Mouse (Mus musculus) lung, postnatal 36 days (tissue): ENCODE data around the gene Iqsec2.

Source experiments
- DNase-seq: peaks from one replicate; pipeline ENCODE4 v3.0.0; 2022; ENCODE audit warnings: mixed read lengths

Gene Iqsec2

DNA sequence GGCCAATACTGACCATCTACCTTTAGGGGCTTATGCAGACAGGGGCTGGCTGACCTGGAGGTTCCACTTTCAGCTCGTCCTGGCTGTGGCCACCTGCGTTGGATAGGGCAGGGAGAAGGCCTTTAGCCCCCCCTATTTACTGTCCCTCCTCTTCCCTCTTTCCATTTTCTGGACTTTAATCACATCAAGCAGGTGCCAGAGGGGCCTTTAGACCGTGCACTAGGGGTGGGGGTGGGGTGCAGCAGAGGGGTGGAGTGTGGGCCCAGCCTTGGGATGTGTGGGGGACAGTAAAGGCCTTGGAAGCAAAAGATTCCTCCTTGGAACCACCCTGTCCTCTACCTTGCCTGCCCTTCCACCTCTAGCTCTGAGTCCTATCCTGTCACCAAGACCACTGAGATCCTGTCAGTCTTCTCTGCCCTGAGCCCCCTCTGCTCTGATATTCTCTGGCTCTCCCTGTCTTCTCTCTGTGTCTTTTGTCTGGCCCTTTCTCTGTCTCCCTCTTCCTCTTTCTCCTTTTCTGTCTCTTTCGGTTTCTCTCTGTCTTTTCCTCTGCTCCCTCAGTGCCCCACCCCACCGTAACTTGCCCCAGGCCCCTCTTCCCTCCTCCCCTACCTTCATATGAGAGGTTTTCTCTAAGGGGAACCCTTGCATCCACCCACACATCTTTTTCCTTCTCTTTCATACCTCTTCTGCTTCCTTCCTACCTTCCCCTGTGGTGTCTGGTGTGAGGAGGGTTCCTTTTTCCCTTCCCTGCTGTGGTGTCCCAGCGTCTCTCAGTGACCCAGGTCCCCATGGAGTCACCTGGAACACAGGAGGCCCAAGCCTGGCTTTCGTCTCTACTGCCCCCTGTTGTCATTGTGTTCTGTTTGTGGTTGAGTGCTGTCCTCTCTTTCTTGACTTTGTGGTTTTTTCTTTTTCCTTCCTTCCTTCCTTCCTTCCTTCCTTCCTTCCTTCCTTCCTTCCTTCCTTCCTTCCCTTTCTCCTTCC is 35.9 kb downstream of the Iqsec2 start:
- no peak for DNase-seq

GRCm38 (mm10) chrX:152187151-152187550 is 43.1 kb downstream of the Iqsec2 start:
- no peak for DNase-seq

- no peak for DNase-seq
Observed at GRCm38 (mm10) chrX:152191266-152191665, 47.2 kb downstream of the Iqsec2 start.

- no peak for DNase-seq
Observed at GRCm38 (mm10) chrX:152197814-152198648, 54.0 kb downstream of the Iqsec2 start.

DNA sequence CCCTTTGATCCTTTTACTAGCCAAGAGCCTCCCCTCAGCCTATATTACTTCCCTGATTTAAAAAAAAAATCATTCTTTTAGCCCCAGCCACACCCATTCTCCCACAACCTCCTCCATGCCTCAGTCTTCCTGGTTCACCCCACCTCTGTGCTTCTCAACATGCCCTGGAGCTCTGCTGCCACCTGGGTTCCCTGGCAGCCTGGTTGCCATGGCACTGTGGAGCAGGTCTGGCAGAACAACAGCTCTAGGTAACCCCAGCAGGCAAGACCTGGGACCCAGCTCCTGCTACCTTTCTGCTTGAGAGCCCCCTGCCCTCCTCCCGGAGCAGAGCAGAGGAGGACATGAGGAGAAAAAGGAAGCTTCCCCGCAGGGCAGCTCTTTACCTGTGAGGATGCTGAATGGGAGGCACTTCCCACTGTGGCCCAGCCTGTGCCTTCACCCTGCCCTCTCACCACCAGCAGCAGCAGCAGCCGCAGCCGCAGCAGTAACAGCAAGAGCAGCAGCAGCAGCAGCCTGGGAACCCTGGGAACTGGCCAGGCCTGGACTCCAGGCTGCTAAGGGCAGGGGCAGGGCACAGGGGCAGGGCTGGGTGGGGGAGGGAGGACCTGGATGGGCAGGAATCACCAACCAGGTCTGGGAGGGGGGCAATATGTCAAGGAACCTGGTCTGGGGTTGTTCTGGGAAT is 57.8 kb downstream of the Iqsec2 start:
- peak; percentile 22 for DNase-seq

DNA sequence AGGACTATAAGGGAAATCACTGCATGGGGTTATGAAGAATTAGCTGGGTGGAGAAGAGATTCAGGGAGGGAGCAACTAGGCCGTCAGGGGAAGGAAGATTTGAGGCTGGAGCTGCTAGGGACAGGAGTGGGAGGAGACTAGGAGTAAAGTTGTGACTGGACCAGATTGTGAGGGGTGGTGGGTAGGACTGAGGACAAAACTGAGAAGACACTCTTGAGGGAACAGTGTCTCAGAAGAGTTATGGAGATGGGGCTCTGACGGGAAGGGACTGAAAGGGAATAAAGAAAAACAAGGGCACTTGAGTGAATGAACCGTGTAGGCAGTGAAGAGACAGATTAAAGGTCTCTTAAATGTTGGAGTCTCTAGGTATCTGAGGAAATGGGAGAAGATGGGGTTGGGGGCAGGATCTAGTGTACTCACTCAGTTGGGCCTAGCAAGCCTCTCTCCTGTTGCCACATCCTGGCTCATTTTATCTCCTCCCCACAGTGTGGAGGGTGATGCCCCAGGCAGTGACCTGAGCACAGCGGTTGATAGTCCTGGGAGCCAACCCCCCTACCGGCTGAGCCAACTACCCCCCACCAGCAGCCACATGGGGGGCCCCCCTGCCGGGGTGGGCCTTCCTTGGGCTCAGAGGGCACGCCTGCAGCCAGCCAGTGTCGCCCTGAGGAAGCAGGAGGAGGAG is 58.5 kb downstream of the Iqsec2 start:
- no peak for DNase-seq

DNA sequence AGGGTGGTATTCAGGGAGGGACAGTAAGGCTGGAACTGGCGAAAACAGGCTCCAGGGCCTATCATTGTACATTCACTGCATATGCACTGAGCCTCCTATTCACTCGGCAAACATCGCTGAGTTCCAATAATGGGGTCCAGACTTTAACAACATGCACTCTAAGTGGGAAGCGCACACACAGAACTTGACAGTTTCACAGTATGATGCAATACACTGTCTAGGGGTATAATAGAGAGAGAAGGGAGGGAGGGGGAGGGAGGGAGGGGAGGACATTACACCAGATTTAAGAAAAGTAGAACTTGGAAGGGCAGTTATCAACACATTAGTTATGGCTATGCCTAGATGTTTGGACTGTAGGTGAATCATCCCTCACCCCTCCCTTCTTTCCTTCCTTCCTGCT is 59.2 kb downstream of the Iqsec2 start:
- no peak for DNase-seq

DNA sequence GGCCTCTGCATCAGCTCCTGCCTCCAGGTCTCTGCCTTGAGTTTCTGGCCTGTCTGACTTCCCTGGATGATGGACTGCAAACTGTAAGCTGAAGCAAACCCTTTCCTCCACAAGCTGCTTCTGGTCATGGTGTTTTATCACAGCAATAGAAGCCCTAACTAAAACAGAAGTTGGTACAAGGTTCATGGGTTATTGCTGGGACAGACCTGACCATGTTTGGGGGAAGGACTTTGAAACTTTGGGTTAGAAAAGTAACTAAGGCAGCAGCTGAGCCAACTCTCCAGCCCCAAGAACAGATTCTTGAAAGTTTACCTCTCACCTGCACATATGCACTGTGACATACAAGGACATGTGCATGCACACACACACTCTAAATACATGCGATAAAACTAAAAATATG is 61.4 kb downstream of the Iqsec2 start:
- DNase-seq: no peak

DNA sequence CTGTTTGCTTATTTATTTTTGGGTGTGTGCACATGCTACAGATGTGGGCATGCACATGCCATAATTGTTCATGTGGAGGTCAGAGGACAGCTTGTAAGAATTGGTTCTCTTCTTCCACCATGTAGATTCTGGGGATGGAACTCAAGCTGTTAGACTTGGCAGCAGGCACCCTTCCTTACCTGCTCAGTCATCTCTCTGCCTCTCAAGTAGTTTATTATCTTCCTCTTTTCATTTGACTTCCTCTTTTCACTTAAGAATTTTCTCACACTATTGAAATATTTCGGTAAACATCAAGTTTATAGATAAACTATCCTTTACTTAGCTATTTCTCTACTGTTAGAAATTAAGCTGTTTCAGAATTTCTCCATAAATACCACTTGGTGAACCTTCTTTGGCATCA is 70.6 kb downstream of the Iqsec2 start:
- no peak for DNase-seq

- DNase-seq: peak; percentile 16
Observed at GRCm38 (mm10) chrX:152218529-152218928, 74.5 kb downstream of the Iqsec2 start.

DNA sequence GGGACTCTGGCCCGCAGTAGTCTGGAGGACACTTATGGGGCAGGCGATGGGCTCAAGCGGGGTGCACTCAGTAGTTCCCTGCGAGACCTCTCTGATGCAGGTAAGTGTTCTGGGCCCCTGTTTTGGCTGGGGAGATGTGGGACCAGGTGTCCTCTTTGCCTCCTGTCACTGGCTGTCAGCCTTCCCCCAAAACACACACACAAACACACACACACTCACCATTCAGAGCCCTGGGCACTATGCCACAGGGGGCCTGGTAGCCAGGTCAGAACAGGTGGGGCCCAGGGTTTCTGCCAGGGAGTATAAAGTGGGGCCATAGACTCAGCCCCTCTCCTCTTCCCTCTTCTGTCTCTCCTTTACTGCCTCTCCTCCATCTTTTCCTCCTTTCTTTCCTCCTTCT is 77.7 kb downstream of the Iqsec2 start:
- DNase-seq: no peak

DNA sequence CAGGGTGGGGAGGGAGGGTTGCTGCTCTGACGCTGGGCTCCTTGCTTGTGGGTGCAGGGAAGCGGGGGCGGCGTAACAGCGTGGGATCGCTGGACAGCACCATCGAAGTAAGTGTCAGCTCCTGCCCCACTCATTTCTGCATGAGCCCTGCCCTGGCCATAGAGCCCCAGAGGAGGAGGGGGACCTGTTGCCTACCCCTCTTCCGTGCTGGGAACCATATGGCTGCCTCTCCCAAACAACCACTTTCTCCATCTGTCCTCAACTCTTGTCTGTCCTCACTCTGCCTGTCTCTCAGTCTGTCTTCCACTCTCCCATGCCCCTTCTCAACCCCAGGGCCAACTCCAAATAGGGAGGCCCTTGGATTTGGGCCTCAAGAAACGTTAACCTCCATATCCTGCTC is 78.2 kb downstream of the Iqsec2 start:
- DNase-seq: no peak

DNA sequence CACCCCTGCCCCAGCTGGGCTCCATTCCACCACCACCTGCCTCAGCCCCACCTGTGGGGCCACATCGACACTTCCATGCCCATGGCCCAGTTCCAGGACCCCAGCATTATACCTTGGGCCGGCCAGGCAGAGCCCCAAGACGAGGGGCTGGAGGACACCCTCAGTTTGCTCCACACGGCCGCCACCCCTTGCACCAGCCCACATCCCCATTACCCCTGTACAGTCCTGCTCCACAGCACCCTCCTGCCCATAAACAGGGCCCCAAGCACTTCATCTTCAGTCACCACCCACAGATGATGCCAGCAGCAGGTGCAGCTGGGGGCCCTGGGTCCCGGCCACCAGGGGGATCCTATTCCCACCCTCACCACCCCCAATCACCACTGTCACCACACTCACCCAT is 79.2 kb downstream of the Iqsec2 start:
- no peak for DNase-seq

DNA sequence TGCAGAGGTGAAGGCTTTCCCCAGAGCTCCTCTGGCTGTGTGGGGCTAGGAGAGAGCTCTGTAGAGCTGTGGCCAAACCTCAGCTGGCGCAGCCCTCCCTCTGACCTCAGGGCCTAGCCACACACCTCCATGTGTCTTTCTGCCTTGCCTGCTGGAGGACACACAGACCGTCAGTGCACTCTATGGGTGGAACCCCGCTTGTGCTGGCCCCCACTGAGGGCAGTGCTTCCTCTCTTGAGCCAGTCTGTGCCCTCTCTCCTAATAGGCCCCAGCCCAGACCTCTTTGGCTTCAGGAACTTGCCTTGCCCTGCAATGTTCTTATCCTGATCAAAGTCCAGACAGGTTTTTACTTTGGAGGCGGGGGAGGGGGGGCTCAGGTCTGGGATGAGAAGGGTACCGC is 80.2 kb downstream of the Iqsec2 start:
- DNase-seq: peak; percentile 26

DNA sequence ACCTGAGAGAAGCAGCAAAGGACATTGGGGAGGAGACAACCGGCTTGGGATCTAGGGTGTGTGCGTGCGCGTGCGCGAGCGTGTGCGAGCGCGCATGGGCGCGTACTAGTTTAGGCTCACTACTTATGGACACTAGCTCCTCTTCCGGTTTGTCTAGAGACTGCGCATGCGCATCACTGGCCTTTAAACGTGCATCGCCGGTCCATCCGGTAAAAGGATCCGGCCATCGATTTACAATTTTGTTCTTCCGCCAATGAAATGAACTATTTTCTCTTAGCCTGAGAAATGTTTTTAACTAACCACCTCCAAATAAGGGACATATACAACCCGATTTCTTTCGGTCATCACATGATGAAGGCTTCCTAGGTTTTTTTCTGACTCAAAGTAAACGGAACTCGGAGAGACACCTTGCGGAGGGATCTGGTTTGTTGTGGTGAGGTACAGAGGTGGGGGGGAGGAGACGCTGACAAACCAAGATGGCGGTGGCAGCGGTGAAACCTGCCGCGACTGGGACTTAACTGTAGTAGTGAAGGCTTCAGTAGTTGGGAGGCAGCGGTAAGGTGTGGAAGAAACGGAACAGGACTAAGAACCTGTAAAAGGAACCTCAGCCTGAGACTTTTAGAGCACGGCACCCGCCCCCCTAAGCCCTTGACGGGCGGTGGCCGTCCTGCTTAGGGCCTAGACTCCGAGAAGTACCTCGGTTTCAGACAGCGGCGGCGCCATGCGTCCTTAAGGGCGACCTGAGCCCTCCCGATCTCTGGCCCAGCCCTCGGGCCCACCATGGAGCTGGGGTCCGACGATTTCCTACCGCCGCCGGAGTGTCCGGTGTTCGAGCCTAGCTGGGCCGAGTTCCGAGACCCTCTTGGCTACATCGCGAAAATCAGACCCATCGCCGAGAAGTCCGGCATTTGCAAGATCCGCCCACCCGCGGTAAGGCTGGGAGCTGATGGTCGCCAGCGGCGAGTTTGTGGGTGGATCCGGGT is 89.0 kb downstream of the Iqsec2 start, which contains the start of gene Kdm5c:
Kdm5c (plus strand) TSS at position 240 of the 983 bp plus-strand sequence.
- peak; percentile 99 for DNase-seq

GRCm38 (mm10) chrX:152234125-152234524 is 90.1 kb downstream of the Iqsec2 start:
- peak; percentile 6 for DNase-seq

DNA sequence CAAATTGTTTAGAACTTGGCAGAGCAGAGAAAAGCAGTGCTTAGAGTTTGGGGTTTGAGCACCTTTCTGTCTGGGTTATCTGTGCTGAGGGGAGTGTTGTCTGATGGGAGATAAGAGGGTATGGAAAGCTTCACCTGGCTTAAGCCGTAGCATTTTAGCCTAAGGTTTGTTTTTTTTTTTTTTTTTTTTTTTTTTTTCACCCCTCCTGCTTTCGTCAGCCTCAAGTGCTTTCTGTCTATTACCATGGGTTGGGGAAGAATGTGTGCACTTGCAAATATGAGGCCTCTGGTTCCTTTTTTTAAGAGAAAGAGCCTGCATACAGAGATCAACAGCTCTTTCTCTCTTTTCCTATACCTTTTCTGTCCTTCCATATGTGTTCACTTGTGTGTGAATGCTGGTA is 91.7 kb downstream of the Iqsec2 start:
- DNase-seq: no peak

GRCm38 (mm10) chrX:152243140-152243539 is 99.1 kb downstream of the Iqsec2 start:
- DNase-seq: peak; percentile 11

- DNase-seq: no peak
Observed at GRCm38 (mm10) chrX:152244492-152245189, 100.6 kb downstream of the Iqsec2 start.

GRCm38 (mm10) chrX:152271189-152271588 is 127.1 kb downstream of the Iqsec2 start:
- no peak for DNase-seq
